Mouse (Mus musculus): ENCODE results near the gene Hoxa11. TPM values are rescaled to one million over a fixed set of nuclear protein-coding genes. Genes with fewer than 3 reads are reported as not detected.

Hoxa11 gene
- polyA plus RNA-seq, 1 experiment: not detected

- H3K27me3 ChIP-seq (ENCODE audit: control insufficient read depth, insufficient read depth, low read length, poor library complexity, severe bottlenecking): peaks cover 64% of the 10 kb centered on the region
- no peaks in the 10 kb centered on the region for H3K9me3 ChIP-seq (replicated peaks; ENCODE audit: control insufficient read depth, insufficient read depth, low read length, poor library complexity, severe bottlenecking)
- H3K4me1 ChIP-seq (ENCODE audit: control insufficient read depth, insufficient read depth, low read length): no peaks in the 10 kb centered on the region
- H3K4me3 ChIP-seq (ENCODE audit: low read depth, low read length): no peak overlapping the region
- no peak for TF ChIP-seq EP300 (IDR thresholded peaks at IDR 0.05; ENCODE audit: insufficient read depth, low read depth, low read length)
- TF ChIP-seq CTCF (IDR thresholded peaks at IDR 0.05; ENCODE audit: low read depth, low read length): no peak
- TF ChIP-seq POLR2A (IDR thresholded peaks at IDR 0.05; ENCODE audit: insufficient read depth, low read length): no peak
- H3K36me3 ChIP-seq (ENCODE audit: control insufficient read depth, insufficient read depth, low read length, poor library complexity, severe bottlenecking): no peaks in the 10 kb centered on the region
- no peak overlapping the region for H3K27ac ChIP-seq (ENCODE audit: insufficient read depth, low read length)
- H3K9ac ChIP-seq (ENCODE audit: low read depth, poor library complexity, severe bottlenecking): no peak overlapping the region
Measured at GRCm38 (mm10) chr6:52249826-52250225, 4.2 kb upstream of the Hoxa11 start.

- Histone ChIP-seq H3K27ac (ENCODE audit: insufficient read depth, low read length) (no peak overlapping the region), H3K27me3 (ENCODE audit: control insufficient read depth, insufficient read depth, low read length, poor library complexity, severe bottlenecking) (peaks cover 68% of the 10 kb centered on the region), H3K4me3 (ENCODE audit: low read depth, low read length) (0 out of 2 replicates have a peak overlapping the region, but pooled peaks have one; percentile 8), H3K9me3 (replicated peaks; ENCODE audit: control insufficient read depth, insufficient read depth, low read length, poor library complexity, severe bottlenecking) (no peaks in the 10 kb centered on the region), H3K36me3 (ENCODE audit: control insufficient read depth, insufficient read depth, low read length, poor library complexity, severe bottlenecking) (no peaks in the 10 kb centered on the region), H3K9ac (ENCODE audit: low read depth, poor library complexity, severe bottlenecking) (no peak overlapping the region), H3K4me1 (ENCODE audit: control insufficient read depth, insufficient read depth, low read length) (no peaks in the 10 kb centered on the region)
- no peak for TF ChIP-seq EP300 (IDR thresholded peaks at IDR 0.05; ENCODE audit: insufficient read depth, low read depth, low read length)
- no peak for TF ChIP-seq CTCF (IDR thresholded peaks at IDR 0.05; ENCODE audit: low read depth, low read length)
Measured at GRCm38 (mm10) chr6:52249415-52249738, 3.8 kb upstream of the Hoxa11 start.

- Histone ChIP-seq H3K9ac (ENCODE audit: low read depth, poor library complexity, severe bottlenecking) (no peak overlapping the region), H3K4me1 (ENCODE audit: control insufficient read depth, insufficient read depth, low read length) (no peaks in the 10 kb centered on the region), H3K27me3 (ENCODE audit: control insufficient read depth, insufficient read depth, low read length, poor library complexity, severe bottlenecking) (peaks cover 64% of the 10 kb centered on the region), H3K9me3 (replicated peaks; ENCODE audit: control insufficient read depth, insufficient read depth, low read length, poor library complexity, severe bottlenecking) (no peaks in the 10 kb centered on the region), H3K27ac (ENCODE audit: insufficient read depth, low read length) (no peak overlapping the region), H3K4me3 (ENCODE audit: low read depth, low read length) (0 out of 2 replicates have a peak overlapping the region, but pooled peaks have one; percentile 8), H3K36me3 (ENCODE audit: control insufficient read depth, insufficient read depth, low read length, poor library complexity, severe bottlenecking) (no peaks in the 10 kb centered on the region)
- TF ChIP-seq POLR2A (IDR thresholded peaks at IDR 0.05; ENCODE audit: insufficient read depth, low read length): no peak
- no peak for TF ChIP-seq CTCF (IDR thresholded peaks at IDR 0.05; ENCODE audit: low read depth, low read length)
- TF ChIP-seq EP300 (IDR thresholded peaks at IDR 0.05; ENCODE audit: insufficient read depth, low read depth, low read length): no peak
Measured at GRCm38 (mm10) chr6:52248638-52249414, 3.2 kb upstream of the Hoxa11 start.

- Histone ChIP-seq H3K9ac (ENCODE audit: low read depth, poor library complexity, severe bottlenecking) (no peak overlapping the region), H3K27ac (ENCODE audit: insufficient read depth, low read length) (no peak overlapping the region), H3K4me3 (ENCODE audit: low read depth, low read length) (no peak overlapping the region), H3K36me3 (ENCODE audit: control insufficient read depth, insufficient read depth, low read length, poor library complexity, severe bottlenecking) (no peaks in the 10 kb centered on the region), H3K9me3 (replicated peaks; ENCODE audit: control insufficient read depth, insufficient read depth, low read length, poor library complexity, severe bottlenecking) (no peaks in the 10 kb centered on the region), H3K27me3 (ENCODE audit: control insufficient read depth, insufficient read depth, low read length, poor library complexity, severe bottlenecking) (peaks cover 63% of the 10 kb centered on the region), H3K4me1 (ENCODE audit: control insufficient read depth, insufficient read depth, low read length) (no peaks in the 10 kb centered on the region)
- TF ChIP-seq POLR2A (IDR thresholded peaks at IDR 0.05; ENCODE audit: insufficient read depth, low read length) (no peak), CTCF (IDR thresholded peaks at IDR 0.05; ENCODE audit: low read depth, low read length) (no peak), EP300 (IDR thresholded peaks at IDR 0.05; ENCODE audit: insufficient read depth, low read depth, low read length) (no peak)
Measured at GRCm38 (mm10) chr6:52247766-52248637, 2.4 kb upstream of the Hoxa11 start.

- H3K9me3 ChIP-seq (replicated peaks; ENCODE audit: control insufficient read depth, insufficient read depth, low read length, poor library complexity, severe bottlenecking): no peaks in the 10 kb centered on the region
- H3K9ac ChIP-seq (ENCODE audit: low read depth, poor library complexity, severe bottlenecking): no peak overlapping the region
- no peak for TF ChIP-seq EP300 (IDR thresholded peaks at IDR 0.05; ENCODE audit: insufficient read depth, low read depth, low read length)
- TF ChIP-seq POLR2A (IDR thresholded peaks at IDR 0.05; ENCODE audit: insufficient read depth, low read length): no peak
- TF ChIP-seq CTCF (IDR thresholded peaks at IDR 0.05; ENCODE audit: low read depth, low read length): no peak
- H3K27ac ChIP-seq (ENCODE audit: insufficient read depth, low read length): no peak overlapping the region
- no peak overlapping the region for H3K4me3 ChIP-seq (ENCODE audit: low read depth, low read length)
- H3K27me3 ChIP-seq (ENCODE audit: control insufficient read depth, insufficient read depth, low read length, poor library complexity, severe bottlenecking): peaks cover 63% of the 10 kb centered on the region
- no peaks in the 10 kb centered on the region for H3K36me3 ChIP-seq (ENCODE audit: control insufficient read depth, insufficient read depth, low read length, poor library complexity, severe bottlenecking)
- no peaks in the 10 kb centered on the region for H3K4me1 ChIP-seq (ENCODE audit: control insufficient read depth, insufficient read depth, low read length)
Measured at GRCm38 (mm10) chr6:52246916-52247315, 1.3 kb upstream of the Hoxa11 start.

GRCm38 (mm10) chr6:52246403-52246803 is 793 bp upstream of the Hoxa11 start:
- Histone ChIP-seq H3K4me1 (ENCODE audit: control insufficient read depth, insufficient read depth, low read length) (no peaks in the 10 kb centered on the region), H3K36me3 (ENCODE audit: control insufficient read depth, insufficient read depth, low read length, poor library complexity, severe bottlenecking) (no peaks in the 10 kb centered on the region), H3K9ac (ENCODE audit: low read depth, poor library complexity, severe bottlenecking) (no peak overlapping the region), H3K27me3 (ENCODE audit: control insufficient read depth, insufficient read depth, low read length, poor library complexity, severe bottlenecking) (peaks cover 61% of the 10 kb centered on the region), H3K4me3 (ENCODE audit: low read depth, low read length) (no peak overlapping the region), H3K9me3 (replicated peaks; ENCODE audit: control insufficient read depth, insufficient read depth, low read length, poor library complexity, severe bottlenecking) (no peaks in the 10 kb centered on the region), H3K27ac (ENCODE audit: insufficient read depth, low read length) (no peak overlapping the region)
- no peak for TF ChIP-seq POLR2A (IDR thresholded peaks at IDR 0.05; ENCODE audit: insufficient read depth, low read length)
- TF ChIP-seq CTCF (IDR thresholded peaks at IDR 0.05; ENCODE audit: low read depth, low read length): no peak
- no peak for TF ChIP-seq EP300 (IDR thresholded peaks at IDR 0.05; ENCODE audit: insufficient read depth, low read depth, low read length)

Data from ES-Bruce4 (cell line).